Mouse (Mus musculus) c-Kit-positive CD71-positive TER-119-negative erythroid progenitor cells, embryonic 14.5 days (primary cell): ENCODE data around the gene Zc3h18.

Experiments
- DNase-seq: peaks from one replicate; pipeline ENCODE4 v3.0.0-alpha.2; 2013; ENCODE audit warnings: low read depth

The Zc3h18 gene

GRCm38 (mm10) chr8:122436586-122437125, 60.2 kb downstream of the Zc3h18 start:
- no peak for DNase-seq

- no peak for DNase-seq
These were observed 61.4 kb downstream of the Zc3h18 start for GRCm38 (mm10) chr8:122437708-122438331.

DNA sequence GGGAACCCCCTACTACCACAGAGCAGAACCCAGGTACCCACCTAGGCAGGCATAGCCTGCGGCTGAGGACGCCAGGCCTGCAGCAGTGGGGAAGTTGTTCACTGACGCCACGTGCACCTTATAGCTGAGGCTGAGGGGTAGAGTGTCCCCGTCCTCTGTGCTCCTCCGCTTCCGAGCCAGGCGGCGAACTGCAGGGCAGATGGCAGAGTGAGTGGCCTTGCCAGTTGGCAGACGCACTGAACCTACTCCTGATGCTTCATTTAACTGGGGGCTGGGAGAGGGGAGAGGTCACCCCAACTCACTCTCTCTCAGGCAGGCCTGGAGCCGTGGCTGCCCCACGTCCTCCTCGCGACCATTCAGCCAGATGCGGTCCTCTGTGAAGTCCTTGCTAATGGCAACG, 62.9 kb downstream of the Zc3h18 start:
- no peak for DNase-seq

DNA sequence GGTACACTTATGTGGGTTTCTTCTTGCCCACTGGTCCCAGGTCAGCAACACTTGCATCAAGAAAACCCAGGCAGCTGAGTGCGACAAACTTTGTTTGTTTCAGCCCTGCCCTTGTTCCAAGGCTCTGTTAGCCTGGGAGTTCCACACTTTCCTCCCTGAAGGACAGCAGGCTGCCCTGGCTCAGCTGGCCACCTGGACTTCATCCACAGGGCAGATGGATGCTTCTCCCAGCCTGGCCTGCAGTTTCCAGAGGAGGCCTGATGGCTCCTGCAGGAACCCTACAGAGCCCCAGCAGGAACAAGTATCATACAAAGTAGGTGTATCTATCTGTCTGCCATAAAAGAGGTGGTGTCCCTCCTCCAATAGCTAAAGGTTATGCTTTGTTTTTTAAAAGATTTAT, 64.9 kb downstream of the Zc3h18 start:
- DNase-seq: no peak

DNA sequence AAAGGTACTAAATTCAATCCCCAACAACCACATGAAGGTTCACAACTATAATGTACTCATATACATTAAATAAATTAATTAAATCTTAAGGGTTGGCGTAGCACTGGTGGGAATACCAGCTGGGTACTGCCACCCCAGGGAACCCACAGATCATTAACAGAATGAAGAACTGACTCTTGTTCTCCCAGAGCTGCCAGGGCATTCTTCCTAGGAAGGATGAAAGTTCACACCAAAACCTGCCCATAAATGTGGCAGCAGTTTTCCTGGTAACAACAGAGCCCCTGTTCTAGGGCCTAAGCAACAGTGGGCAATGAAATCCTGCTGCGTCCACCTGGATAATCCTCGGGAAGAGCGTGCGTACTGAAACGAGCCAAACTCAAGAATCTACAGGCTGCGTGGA, 65.9 kb downstream of the Zc3h18 start:
- DNase-seq: no peak

DNA sequence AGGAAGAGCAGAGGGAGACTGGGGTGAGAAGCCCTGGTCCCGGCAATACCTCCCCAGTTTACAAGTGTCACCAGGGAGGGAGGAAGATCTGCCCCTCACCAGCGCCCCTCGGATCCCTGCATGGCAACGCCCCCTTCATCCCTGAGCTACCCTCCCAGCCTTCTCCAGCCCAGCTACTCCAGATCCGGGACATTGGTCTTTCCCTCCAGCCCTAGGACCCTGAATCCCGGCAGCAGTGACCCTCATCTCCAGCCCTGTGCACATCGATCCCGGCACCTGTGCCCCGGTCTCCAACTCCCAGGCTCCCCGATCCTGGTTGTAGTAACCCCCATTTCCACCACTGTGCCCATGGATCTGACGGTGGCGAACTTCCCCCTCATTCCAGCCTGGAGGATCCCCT, 66.4 kb downstream of the Zc3h18 start:
- DNase-seq: no peak

DNA sequence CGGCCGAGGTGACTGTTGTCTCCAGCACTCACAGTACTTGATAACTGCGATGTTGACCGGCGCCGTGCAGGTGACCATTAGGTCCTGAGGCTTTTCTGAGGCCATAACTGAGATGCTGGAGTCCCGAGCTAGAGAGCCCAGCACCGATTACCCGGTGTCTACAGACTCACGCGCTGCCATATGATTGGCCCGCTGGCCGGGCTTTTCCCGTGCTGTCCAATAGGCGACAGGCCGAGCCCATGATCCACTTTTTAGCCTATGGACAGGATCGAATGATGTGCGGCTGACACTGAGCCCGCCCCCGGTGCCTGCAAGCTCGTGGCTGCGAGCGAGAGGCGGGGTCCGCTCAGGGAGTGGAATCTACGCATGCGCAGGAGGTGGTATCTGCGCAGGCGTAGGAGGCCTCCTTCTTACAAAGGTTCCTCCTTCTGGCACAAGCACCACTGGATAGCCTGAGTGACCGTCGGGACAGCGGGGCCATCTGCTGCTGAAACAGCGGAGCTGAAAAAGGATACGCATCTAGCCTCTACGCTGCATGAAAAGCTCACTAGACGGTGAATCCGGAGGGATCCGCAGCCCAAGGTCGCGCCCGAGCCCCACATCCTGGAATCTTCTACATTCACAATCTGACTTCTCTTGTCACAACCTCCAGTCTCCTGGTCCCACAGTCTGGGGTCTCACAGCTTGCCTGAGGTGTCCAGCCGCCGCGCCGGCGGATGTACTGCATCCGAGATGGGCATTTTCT, 67.0 kb downstream of the Zc3h18 start, which contains the start of gene Mvd:
TSS of gene Mvd (minus strand) at position 161 of the 745 bp plus-strand sequence.
- DNase-seq: peak; percentile 98

DNA sequence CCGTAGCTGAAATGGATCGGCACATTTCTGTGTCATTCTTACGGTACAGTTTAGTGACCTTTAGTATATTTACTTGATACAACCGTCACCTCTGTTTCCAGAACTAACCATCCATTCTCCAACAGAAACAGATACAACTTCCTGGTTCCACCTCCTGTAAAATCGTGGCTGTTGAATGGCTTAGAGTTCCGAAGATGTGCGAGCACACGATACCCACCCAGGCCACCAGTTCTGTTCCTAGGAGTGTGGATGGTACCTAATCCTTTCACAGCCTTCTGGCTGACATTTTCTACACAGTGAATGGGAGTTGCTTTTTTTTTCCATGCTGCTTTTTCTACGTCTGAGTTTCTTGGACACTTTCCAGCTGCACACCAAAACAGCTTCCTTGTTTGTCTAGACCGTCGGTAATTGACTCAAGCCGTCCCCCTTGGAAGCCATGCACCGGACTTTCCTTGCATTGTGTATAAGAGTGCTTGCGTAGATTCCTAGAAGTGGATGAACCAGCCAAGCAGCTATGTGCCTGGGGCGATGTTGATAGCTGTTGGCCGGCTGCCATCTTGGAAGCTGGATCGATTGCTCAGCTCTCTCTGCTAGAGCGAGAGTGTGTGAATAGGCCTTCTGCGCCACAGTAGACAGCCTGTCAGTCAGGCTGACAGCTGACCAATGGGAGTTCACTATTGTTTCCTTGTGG, 67.8 kb downstream of the Zc3h18 start:
- peak; percentile 77 for DNase-seq

DNA sequence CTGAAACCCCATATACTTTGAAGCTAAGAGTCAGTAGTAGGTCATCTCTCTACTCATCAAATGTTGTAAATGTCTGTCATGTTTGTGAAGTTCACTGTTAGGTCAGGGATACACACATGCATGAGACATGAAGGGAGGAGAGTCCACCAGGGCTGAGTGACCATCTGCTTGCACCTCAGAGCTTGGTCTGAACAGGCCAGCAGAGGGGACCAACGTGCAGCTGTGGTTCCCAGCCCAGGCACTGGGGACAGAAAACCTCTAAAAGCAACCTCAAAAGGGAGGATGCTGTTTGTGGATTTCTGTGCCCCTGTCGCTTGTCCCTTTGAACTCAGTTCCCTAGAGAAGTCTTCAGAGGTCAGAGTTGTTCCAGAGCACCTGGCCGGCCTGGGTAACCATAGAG, 68.8 kb downstream of the Zc3h18 start:
- DNase-seq: no peak

- no peak for DNase-seq
These were observed 74.8 kb downstream of the Zc3h18 start for GRCm38 (mm10) chr8:122451161-122451703.

GRCm38 (mm10) chr8:122452154-122452553, 75.7 kb downstream of the Zc3h18 start:
- no peak for DNase-seq

DNA sequence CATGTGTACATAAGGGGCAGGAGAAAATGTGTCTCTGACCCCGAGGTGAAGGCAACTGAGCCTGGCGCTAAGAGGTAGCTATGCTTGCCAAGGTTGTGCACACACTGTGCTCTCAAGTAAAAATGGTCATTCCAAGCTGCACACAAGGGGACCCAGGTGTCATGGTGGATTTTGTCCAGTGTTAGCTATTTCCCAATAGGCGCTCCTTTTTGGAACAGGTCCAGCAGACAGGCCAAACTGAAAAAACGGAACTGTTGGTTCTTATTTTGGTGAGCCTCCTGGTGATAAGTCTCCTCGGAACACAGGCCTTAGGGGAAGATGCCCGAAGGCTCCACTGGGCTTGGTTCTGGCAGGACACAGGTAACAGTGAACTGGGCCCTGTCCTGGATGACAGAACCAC, 78.0 kb downstream of the Zc3h18 start:
- no peak for DNase-seq

DNA sequence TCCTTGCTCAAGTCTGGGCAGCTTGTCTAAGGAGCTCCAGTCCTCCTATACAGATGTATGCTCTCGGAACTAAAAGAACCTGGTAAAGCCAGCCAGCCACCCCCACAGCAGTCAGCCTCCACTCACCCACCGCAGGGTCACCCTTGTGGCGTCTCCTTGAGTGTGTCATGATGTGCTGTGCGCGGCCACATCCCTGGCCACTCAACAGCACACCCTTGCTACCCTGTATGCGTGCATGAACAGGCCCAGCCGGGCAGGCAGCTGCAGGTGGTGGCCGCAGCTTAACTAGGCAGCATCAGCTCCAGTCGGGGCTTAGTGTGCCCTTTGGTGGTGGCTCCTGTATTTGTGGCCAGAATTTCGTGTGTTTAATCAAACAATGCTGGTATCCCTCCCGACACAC, 80.8 kb downstream of the Zc3h18 start:
- DNase-seq: no peak

DNA sequence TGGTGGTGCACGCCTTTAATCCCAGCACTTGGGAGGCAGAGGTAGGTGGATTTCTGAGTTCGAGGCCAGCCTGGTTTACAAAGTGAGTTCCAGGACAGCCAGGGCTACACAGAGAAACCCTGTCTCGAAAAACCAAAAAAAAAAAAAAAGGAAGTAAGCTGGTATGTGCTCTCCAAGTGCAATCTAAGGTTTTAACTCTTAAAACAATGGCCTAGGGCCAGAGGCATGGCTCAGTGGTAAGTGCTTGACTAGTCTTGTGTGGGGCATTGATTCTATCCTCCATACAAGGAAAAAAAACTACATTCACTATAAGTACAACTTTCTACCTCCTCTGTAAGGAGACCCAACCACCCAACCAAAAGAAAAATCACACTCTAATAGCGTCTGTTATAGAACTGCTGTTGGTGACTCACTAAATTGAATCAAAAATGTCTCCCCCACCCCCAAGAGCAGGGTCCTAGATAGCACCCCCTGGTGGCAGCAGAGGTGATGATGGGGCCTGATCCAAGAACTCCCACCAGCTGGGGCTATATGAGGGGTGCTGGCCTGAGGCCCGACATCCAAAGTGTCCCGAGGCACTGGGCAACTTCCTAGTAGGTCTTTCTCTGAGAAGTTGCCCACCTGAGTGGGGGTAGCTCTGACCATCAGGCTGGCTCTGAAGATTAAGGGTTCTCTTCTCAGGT, 83.0 kb downstream of the Zc3h18 start:
- DNase-seq: no peak

DNA sequence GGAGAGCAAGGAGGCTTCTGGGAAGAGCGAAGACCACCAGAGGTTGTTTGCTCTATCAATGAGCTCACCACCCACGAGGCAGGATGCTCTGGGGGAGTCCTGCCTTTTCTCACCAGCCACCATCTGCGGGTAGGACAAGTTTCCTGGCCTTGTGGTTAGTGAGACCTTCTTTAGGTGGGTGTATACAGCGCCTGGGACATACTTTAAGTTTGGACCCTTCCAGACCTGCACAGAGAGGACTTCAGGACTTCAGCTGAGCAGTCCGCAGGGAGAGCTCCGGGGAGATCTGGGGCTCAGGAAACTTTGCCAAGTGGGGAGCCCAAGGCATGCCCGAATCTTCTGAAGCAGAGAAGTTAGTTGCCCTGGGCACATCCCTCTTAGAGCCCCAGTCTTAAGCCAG, 83.6 kb downstream of the Zc3h18 start:
- DNase-seq: no peak

DNA sequence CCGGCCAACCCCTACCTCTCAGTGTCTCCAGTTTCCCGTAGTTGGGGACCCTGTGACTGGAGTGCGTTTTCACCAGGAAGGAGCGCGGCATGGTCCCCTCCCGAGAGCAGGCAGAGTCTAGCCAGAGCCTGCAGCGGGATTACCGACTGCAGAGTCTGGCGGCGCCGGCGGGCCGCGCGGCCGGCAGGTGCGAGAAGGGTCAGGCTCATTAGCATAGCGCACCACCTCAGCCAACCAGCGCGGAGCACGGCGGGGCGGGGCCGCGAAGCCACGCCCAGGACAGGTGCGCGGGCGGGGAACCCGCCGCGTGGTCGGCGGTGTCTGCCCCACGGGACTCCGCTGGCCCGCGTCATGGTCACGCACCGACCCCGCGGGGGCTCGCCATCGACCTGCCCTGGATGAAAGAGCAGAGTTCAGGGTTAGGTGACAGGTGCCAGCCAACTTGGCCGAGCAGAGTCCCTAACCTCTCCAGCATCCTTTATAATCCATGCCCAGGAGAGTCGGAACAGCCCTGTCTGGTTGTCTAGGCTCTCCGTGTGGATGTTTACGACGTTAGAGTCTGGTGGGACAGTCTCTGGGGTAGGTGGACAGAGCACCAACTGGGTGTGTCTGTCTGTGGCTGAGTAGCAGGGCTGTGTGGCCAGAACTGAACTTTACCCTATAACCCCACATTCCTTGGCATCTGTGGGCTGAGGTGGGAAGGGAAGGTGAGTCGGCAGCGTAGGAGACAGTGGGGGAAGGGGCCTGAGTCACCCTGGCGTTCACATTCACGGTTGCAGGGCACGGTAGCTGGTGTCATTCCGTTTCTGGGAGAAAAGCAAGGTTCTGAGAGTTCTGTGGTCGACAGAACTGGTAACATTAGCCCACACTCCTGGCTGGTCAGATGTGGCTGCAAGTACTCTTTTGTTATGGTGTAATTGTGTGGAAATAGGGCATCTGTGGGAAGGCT, 84.4 kb downstream of the Zc3h18 start, which contains the start of gene Snai3:
TSS of gene Snai3 (minus strand) at position 210 of the 949 bp plus-strand sequence.
- no peak for DNase-seq

GRCm38 (mm10) chr8:122461473-122462148, 85.2 kb downstream of the Zc3h18 start:
- no peak for DNase-seq

- DNase-seq: no peak
These were observed 86.1 kb downstream of the Zc3h18 start for GRCm38 (mm10) chr8:122462510-122462909.

DNA sequence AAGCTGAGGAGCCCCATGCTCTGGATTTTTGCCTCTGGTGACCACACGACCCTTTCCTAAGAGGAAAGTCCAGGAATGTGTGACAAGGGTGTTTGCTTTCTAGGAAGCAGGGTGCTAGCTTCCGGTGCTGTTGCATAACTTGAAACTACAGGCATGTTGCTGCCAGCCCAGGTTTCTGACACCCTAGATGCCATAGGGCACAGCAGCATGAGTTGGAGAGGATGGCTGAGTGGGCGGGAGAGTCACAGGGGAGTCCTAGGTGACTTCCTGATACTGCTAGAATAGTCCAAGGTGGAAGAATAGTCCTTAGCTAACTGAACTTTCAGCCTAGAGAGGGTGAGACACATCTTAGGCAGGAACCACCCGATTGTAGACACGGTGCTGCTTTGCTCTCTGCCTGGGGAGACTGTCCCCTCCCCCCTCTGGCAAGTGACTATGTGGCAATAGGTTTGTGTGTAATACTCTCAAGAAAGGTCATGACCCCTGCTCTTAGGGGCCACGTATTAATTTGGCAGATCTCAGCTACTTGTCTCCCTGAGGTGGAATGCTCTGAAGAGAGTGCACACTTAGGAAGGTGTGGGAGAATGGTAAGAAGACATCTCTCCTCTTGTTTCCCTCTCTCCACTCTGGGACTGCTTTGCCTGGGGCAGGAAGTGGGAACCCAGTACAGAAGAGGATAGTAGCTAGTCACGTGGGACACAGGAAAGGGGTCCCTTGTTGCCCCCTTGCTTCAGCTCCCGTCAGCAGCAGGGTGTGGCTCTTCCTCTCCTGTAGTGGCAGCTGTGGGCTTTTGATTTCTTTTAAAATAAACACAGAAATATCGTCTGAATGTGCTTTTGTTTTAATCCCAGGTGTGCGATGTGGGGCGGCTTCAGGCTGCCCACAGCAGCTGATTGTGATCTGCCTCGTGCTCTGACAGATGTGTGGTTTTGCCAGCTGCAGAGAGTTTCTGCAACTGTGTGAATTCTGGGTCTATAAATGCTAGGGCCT, 87.5 kb downstream of the Zc3h18 start:
- no peak for DNase-seq
